Mouse (Mus musculus) cerebellum, adult 11-12 months (tissue): ENCODE measurements around the gene Otogl.

Experiments used
- DNase-seq: peaks from one replicate; pipeline ENCODE4 v3.0.0; 2022

The Otogl gene

DNA sequence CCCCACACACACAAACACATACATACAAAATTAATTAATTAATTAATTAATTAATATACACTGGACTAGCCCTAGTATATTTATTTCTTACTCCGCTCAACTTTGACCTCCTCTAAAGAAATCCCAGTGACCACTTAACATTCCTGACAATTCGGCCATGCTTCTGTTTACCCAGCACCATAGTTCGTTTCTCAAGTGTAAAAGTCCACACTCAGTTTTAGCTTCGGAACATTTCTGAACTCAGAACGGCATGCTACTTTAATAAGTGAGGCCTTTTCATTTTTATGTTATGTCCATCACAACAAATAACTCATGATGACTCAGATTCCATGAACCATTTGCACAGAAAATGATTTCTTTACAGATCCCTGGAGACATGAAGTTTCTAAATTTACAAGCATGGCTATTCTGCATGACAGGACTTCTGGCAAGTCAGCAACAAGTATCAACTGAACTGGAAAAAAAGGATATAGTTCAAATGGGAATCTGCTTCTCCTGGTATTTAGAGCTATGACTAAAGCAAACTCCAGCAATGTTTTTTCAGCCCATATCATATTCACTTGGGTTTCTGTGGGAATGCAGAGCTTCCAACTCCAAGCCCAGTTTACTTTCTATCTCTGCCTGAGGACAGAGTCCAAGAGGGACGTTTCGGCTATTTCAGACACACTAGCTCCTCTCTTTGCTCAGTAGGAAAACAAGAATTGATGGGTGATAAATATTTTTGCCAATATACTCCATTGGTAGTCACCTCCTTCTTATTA is 6.5 kb downstream of the Otogl start:
- no peak for DNase-seq

DNA sequence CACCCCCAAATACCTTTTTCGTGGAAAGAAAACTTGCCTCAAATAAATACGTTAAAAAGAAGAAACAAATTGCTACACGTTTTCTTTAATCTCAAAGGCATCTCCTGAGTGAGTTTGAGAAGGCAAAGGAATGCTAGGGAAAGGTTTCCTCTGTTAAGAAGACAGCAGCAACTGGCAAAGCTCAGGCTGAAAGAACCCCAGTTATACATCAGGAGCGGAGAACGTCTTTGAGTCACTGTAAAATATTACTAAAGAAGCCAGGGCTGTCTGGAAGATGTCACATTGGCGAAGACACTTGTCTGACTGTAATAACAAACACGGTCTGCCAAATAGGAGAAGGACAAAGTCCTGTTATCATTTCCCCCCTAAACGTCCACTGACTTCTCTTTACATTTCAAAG is 10.0 kb downstream of the Otogl start:
- DNase-seq: no peak

DNA sequence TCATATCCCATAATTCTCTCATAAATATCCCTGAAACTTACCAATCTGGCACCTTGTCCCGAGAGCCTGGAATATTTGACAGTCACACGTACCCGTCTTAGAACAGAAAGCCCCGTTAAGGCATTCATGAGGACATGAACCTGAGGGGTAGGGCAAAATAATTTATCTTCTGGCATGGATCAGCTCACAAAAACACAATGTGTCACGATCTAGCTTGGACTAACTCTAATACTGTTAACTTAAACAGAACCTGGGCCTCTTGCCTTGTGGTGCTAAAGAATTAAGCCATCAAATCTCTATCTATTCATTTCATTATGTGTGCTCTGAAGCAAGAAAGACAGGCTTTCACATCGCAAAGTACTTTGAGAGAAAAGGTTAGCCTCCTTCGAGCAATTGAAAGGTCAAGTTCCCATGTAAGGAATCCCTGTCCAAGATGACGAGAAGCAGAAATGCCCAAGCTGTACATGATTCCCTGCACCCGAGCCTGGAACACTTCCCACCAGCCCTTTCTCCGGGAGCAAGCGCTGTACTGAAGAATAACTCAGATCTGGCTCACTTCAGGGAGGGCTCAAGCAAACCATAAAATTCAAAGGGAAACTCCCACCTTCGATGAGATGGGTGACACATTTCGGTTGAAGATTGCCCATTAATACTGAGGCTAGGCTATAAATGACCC is 10.6 kb downstream of the Otogl start:
- DNase-seq: no peak

DNA sequence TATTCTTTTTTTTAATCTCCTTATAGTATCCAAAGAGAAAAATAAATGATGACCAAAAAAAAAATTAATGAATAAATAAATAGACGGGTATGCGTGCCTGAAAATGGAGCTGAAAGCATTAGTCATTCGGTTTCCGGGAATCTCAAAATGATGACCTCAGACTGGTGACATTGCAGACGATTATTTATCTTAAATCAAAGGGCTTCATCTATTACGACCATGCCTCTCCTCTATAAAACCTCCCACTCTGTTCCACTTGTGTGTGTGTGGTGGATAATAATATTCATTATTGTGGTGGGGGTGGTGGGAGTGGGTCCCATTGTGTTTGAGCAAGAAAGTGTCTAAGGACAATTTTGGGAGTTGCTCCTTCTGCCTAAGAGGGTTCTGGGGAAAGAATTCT is 12.0 kb downstream of the Otogl start:
- no peak for DNase-seq

DNA sequence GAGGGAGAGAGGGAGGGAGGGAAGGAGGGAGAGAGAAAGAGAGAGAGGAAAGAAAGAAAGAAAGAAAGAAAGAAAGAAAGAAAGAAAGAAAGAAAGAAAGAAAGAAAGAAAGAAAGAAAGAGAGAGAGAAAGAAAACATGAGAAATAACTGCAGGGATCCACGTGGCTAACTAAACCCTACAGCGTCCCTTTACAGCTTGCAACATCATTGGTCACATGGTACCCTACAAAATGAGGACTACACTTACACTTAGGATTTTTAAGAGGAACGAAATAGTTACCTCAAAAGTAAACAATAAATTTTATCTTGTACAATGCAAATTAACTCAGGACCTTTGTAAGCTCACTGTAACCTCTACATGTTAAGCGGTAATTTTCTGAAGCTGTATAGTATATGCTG is 15.8 kb downstream of the Otogl start:
- no peak for DNase-seq

DNA sequence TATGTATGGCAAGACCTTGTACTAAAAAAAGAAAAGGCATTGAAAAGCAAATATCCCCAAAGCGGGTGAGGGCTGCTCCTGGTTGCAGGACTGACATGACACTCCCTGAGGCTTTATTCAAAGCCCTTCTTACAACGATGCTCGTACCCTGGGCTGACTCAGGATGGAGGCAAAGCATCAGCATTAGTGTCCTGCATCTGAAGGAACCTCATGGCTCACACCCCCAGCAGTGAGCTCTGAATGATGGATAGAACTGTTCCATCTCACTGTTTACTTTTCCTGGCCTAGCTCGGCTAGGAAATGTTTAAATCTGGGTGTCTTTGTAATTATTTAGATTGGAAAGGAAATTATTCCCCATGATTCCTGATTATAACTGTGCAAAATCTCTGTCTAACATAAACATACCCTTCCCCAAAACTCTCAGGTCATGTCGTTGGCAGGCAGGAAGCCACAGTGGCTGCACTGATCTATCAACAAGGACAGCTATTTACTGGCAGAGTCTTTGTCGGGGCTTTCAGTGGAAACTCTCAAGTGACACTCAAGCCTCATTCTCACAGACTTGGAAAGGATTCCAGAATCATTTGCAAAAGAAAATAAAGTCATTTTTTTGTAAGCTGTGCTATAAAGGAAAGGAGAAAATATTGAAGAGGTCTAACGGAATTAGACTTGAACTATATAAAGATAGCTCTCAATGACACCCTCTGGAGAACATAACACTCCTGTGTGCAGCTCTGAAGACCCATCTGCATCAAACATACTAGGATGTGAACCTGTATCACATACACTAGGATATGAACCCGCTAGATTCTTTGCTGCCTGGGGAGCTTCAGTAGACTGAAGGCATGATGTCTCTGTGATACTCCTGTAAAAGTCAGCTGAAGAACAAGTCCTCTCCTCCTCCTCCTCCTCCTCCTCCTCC is 17.0 kb downstream of the Otogl start:
- no peak for DNase-seq

DNA sequence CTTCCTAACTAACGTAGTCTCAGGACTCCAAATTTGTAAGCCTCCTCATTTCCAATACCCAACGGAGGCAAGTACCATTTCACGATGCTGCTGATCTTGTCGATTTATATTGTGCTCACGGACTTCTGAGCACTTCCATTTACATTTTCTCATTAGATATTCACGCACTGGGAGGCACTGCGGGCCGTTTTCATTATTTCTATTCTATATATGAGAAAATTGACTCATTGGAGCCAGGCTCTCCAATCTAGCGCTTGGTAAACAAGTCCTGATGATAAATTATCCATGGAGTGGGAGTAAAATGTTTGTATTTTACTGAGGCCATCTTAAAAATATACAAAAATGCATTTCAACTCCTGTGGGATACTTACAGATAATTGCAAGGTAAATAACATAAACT is 21.5 kb downstream of the Otogl start:
- DNase-seq: no peak

DNA sequence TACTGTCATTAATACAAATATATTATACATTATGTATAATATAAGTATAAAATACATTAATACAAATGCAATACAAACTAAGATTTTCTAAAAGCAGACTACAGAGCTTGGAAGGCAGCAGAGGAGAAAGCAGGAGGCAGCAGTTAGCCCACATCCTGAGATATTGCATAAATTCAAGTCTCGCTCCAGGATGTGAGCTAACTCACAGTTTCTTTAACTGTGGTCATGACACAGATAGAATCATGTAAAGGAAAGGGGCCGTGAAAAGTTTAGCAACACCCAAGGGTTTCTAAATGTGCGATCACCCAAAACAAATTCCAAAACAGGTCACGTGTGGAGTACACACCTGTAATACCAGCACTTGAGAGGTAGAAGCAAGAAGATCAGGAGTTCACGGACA is 39.4 kb downstream of the Otogl start:
- DNase-seq: no peak

DNA sequence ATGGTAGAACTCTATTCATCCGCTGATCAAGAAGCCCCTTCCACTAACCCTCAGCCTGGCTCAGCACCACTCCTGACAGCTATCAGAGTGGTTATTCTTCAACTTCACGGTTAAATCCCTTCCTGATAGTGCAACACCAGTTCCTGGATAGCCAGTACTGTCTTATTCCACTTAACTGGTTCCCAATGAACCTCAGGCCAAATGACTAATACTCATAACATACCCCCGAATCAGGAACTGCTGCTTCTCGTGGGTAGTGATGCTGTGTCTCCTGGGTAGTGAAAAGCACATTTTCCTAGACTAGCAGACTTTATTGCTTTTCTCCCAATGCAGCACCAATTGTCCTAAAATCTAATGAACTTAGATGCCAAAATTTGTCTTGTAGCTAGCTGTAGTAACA is 39.8 kb downstream of the Otogl start:
- DNase-seq: no peak

DNA sequence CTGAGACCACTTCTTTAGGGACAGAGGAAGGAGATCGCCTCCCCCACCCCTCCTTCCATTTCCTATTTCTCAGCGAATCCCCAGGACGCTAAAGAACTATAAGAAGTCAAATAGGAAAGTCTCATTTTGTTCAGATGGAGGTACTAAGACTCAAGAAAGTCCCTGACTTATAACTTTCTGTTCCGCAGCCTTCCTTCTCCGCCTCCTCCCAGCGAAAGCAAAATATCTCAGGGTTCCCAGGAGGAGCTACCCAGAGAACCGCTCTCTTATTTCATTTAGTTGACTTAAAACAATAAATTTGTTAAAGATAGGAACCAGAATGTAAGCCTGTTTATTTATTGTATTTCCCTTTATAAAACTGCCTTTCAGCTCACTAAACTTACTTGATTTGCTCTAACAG is 41.4 kb downstream of the Otogl start:
- DNase-seq: no peak

DNA sequence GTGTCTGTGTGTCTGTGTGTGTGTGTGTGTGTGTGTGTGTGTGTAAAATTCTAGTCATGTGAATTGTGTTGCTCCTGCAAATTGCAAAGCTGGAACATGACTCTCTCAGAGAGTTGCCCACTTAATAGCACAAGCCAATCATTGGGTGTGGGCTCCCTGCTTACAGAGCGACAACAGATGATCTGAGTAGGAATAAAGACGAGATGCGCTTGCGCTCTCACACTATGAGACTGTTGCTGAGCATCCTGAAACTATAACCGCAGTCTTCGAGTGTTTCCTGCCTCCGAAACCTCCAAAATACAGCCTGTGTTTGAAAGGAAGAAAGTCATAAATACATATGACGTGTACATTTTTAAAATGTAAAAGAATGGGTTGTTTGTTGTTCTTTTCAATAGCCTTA is 43.0 kb downstream of the Otogl start:
- DNase-seq: no peak

DNA sequence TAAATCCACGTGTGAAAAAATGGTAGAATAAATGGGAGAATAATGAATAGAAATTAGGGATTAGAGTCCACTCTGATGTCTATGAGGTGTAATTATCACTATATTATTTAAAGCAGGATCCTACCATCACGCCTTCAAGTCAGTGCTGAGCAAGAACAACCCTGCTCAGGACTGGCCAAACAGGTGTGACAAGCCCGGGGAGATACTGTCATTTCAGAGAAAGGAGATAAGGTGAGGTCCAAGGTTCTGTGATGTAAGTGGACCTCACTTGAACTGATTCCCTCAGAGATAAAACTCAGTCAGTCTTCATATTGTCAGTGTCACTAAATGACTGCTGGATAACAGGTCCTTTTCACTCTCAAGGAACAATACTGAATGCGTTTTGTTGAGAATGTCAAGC is 44.5 kb downstream of the Otogl start:
- no peak for DNase-seq

DNA sequence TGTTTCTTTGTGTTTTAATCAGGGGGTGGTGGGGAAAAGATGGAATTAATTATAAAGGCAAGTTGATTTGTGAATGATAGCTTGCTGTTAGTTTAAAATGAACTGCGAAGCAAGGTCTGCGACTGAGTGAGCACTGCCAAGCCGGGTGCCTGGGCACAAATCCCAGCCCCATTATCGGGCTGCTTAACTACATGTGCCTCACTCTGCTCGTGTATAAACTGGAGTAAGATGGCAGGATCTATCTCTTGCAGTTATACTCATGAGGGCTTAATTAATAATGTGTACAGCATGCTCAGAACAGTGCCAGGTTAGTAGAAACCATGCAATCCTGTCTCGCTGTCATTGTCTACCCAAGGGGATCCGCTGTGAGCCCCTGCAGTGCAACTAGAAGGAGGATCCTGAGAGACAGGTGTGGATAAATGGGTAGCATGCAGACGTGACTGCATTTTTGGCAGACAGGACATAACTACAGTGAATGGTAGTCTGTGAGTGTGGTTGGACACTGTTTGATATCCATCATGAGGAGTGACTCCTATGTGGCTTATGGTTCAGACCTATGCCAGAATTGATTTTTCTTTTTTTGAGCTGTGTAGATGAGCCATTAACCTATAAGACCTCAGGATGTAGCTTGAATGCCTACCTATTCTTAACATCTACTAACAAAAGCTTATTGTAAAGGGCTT is 51.6 kb downstream of the Otogl start:
- DNase-seq: no peak

DNA sequence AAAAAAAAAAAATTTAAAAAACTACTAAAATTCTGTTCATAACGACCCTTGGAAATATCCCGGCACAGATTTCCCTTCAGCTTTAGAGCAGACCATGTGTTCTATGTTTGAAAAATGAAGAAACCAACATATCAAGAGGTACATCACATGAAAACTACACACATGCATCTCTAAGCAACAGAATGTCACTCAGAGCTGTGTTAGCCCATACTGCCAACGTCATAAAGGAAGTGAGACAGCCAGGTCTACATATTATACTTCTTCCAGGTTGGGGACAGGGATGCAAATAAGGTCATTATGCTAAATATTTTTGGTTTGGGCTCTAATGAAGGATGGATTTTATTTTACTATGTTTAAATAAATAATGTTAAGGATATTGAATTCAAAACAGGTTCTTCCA is 52.7 kb downstream of the Otogl start:
- DNase-seq: no peak

DNA sequence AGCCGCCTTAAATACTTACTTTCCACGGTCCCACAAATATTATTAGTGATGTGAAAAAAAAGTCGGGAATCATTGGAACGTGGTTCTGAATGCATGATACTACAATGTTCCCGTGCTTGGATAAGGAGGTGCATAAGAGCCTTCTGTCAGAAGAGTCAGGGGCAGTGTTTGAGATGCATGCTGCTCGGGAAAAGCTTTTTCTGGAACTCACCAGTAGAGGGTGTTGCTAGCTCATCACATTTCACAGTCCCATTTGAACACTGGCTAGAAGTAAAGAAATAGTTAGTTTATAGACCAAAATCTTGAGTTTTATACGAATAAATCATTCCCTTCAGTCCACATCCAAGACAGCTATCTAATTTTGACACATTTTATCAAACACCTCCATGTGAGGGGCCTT is 53.2 kb downstream of the Otogl start:
- DNase-seq: no peak

DNA sequence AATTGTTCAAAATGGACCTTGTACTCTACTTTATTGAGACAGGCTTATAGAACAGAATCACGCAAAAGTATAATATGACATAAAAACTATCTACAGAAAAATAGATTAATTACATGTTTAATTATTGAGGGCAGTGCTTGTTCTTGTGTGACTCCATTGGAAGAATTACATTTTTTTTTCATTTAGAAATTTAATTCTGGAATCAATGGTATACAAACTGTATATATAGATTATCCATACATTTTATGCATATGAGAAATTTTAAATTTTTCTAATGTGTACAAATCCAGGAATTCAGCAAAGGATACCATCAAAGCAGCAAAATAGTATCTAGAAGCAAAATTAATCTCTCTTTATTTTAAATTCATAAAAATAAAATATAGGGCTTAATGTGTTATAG is 67.0 kb downstream of the Otogl start:
- no peak for DNase-seq

DNA sequence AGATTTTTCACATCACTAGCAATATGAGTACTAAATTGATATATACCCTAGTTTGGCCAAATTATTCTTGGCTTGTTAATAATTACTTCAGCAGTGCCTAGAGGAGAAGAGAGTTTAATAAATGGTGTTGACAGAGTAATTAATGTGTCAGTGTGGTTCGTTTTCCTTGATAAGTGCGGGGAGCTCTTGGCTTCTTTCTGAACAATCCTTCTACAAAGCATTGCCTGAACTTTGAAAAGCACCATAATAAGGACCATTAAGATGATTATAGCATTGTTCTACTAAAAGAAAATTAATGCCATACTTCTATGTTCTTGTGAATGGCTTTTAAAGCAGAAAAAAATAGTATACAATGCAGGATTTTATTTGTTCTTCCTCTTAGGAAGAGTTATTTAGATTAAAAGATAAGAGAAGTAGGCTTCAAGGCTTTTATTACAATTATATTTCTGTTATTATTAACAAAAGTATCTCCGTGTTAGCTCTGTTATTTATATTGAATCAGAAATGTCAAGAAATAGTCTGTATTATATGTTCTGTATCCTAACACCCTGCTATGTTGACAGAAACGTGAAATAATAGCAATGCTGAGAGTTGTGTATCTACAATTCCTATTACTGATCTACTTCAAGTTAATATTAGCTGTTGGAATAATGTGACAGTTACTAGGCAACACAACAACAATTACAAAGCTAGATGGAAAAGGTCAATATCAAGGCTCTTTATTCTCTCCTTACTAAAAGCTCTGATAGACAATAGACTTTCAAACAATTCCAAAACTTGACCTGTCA is 77.3 kb downstream of the Otogl start:
- no peak for DNase-seq

DNA sequence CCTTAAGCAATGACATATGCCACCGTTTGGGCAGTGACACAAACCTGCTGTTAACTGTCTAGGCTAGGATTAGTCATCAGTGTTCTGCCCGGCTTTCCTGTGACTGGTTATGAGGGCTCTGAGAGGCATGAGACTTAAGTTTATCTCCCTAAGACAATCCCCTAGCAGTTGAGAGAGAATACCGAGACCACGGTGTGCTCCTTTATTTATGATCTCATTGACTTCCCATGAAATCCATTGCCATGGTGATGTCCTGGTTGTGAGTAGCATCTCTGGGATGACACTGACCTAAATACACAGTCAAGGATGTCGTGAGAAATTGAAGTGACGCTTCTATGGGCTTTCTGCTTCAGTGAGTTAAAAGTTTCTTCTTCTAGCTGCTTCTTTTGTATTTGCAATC is 82.8 kb downstream of the Otogl start:
- no peak for DNase-seq

DNA sequence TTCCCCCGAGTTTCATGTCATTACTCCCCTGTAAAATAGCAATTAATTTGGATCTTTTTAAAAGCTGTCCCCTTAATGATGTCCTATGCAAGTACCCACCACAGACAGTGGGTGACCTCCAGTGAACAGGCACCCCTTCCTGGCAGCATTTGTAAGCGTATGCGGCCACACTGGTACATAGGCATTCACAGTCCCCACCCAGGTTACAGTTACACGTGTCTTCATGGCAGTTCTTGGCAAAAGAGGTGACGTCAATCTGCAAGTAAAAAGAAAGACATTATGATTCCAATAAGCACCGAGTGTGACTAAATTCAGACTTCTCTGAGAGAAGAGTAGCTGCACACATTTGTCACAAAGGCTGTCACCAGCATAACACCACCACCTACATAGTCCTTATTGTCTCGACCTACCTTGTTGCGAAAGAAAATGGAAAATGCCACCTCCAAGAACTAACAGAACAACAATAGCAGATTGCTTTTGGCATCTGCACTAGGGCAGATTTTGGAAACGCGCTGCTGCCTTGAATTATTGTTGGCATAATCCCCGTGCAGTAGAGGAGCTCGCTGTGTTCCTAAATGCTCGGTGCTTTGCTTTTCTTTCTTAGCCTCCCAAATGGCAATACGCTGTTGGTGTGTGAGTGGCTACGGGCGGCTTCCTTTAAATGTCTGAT is 98.0 kb downstream of the Otogl start:
- DNase-seq: no peak

DNA sequence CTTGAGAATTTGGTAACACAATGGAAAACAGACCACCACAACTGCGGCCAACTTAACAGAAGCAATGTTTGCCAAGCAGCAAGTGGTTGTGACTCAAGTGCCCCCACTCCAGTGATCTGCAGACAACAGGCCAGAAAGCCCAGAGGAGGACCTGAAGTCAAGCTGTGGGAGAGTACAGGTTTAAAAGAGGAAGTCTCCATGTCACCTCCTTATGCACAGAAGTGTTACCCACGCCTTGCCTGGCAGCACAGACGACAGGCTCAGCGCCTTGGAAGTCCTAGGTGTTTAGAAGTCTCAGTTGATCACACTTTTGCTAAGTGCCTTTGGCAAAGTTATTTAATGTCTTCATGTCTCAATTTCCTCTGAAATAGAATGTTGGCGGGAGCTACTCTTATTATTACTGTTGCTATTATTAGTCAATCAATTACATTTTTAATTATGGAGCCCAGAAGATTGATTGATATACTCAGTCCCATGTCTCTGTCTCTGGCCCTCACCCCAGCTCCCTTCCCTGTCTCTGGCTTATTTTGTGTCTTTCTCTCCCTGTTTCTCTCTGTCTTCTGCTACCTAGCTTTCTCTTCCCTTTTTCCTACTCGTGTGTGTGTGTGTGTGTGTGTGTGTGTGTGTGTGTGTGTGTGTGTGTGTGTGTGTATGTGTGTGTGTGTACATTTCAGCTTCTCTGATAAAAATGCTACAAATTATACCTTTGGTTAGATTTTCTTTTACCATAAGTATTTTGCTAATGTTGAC is 101.1 kb downstream of the Otogl start:
- no peak for DNase-seq

DNA sequence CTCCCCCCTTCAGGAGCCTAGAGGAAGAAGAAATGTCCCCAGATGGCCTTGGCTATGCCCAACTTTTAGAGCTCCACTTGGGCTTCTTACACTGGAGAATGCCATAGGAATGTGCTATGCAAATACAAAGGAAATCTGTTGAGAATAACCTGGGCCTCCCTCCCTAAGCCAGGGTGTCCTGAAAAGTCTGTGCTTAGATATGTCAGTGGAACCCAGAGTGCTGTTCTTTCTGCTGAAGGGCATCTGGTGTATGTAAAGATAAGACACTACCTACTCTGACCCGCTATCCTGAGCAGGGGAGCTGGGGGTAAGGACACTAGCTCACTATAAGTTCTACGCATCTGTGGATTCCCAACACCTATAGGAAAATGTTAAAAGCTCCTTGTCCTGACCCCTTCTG is 106.7 kb downstream of the Otogl start:
- DNase-seq: no peak
